Mouse (Mus musculus): ENCODE data around the gene Gng3. TPM values are rescaled to one million over a fixed set of nuclear protein-coding genes. Genes with fewer than 3 reads are reported as not detected.
"Not testable (repeated sequence)": the region's sequence is repeated elsewhere in the genome, so short reads cannot be mapped to it uniquely, and the experiment has no call there.

Gene Gng3
- polyA plus RNA-seq, 1 experiment: 0.83 TPM

- no peak for DNase-seq
- Histone ChIP-seq H3K36me3 (ENCODE audit: control insufficient read depth, insufficient read depth, low read length) (peaks cover 2% of the 10 kb centered on the region; the same call in 1 of the 2 replicates), H3K4me1 (ENCODE audit: control insufficient read depth, insufficient read depth, low read length) (peaks cover 4% of the 10 kb centered on the region), H3K27me3 (replicated peaks; ENCODE audit: control insufficient read depth, insufficient read depth, low read length) (no peaks in the 10 kb centered on the region), H3K4me3 (ENCODE audit: insufficient read depth, low read depth, low read length) (no peak overlapping the region), H3K27ac (ENCODE audit: insufficient read depth, low read depth, low read length) (no peak overlapping the region)
- WGBS: 92% methylated on average over 7 of the region's 7 CpGs
- no peak for TF ChIP-seq CTCF (conservative IDR thresholded peaks at IDR 0.05; ENCODE audit: insufficient read depth, insufficient read length, low read depth, low read length)
- TF ChIP-seq POLR2A (IDR thresholded peaks at IDR 0.05; ENCODE audit: low read depth, low read length): no peak
These were observed 36.0 kb upstream of the Gng3 start for GRCm38 (mm10) chr19:8875031-8875430.

DNA sequence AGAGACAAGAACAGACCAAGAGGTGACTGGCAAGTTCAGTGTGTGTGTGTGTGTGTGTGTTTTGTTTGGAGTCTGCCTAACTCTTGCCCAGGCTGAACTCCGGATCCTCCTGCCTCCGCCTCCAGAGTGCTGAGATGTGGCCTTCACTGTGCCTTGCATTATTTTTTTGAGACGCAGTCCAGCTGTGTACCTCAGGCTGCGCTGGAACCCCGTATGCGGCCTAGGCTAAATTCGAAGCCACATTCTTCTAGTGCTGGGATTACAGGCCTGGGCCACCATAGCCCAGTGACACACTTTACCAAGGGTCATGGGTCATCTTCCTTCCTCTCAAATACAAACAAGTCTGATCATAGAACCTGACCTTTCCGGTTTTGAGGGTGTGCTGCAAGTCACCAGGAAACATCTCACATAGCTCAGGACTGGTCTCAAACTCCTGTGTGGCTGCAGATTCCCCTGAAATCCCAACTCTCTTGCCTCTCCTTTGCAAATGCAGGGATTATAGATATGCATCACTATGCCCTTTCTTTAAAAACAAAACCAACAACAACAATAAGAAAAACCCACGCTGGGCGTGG, 33.4 kb upstream of the Gng3 start:
- Histone ChIP-seq H3K4me3 (ENCODE audit: insufficient read depth, low read depth, low read length) (peak overlapping the region; percentile 95), H3K4me1 (ENCODE audit: control insufficient read depth, insufficient read depth, low read length) (peaks cover 4% of the 10 kb centered on the region; the same call in 1 of the 2 replicates), H3K27me3 (replicated peaks; ENCODE audit: control insufficient read depth, insufficient read depth, low read length) (no peaks in the 10 kb centered on the region), H3K36me3 (ENCODE audit: control insufficient read depth, insufficient read depth, low read length) (peaks cover 2% of the 10 kb centered on the region; the same call in 1 of the 2 replicates), H3K27ac (ENCODE audit: insufficient read depth, low read depth, low read length) (peak overlapping the region; percentile 85; the same call in 1 of the 2 replicates)
- DNase-seq: peak; percentile 23
- WGBS: 46% methylated on average over 10 of the region's 10 CpGs
- no peak for TF ChIP-seq POLR2A (IDR thresholded peaks at IDR 0.05; ENCODE audit: low read depth, low read length)
- TF ChIP-seq CTCF (conservative IDR thresholded peaks at IDR 0.05; ENCODE audit: insufficient read depth, insufficient read length, low read depth, low read length): no peak

- TF ChIP-seq POLR2A (IDR thresholded peaks at IDR 0.05; ENCODE audit: low read depth, low read length): peak; percentile 11
- no peak for TF ChIP-seq CTCF (conservative IDR thresholded peaks at IDR 0.05; ENCODE audit: insufficient read depth, insufficient read length, low read depth, low read length)
- DNase-seq: peak; percentile 99
- H3K27me3 ChIP-seq (replicated peaks; ENCODE audit: control insufficient read depth, insufficient read depth, low read length): no peaks in the 10 kb centered on the region
These were observed 32.5 kb upstream of the Gng3 start, which contains the start of gene Ubxn1 for GRCm38 (mm10) chr19:8871267-8872186. TSS of gene Ubxn1 (plus strand) at chr19:8871496.

GRCm38 (mm10) chr19:8870838-8871237, 31.8 kb upstream of the Gng3 start:
- Histone ChIP-seq H3K27ac (ENCODE audit: insufficient read depth, low read depth, low read length) (peak overlapping the region; percentile 63), H3K4me3 (ENCODE audit: insufficient read depth, low read depth, low read length) (peak overlapping the region; percentile 59), H3K36me3 (ENCODE audit: control insufficient read depth, insufficient read depth, low read length) (peaks cover 2% of the 10 kb centered on the region; the same call in 1 of the 2 replicates), H3K27me3 (replicated peaks; ENCODE audit: control insufficient read depth, insufficient read depth, low read length) (no peaks in the 10 kb centered on the region), H3K4me1 (ENCODE audit: control insufficient read depth, insufficient read depth, low read length) (peaks cover 4% of the 10 kb centered on the region; the same call in 1 of the 2 replicates)
- WGBS: 34% methylated on average over 9 of the region's 9 CpGs
- DNase-seq: no peak
- TF ChIP-seq CTCF (conservative IDR thresholded peaks at IDR 0.05; ENCODE audit: insufficient read depth, insufficient read length, low read depth, low read length) (no peak), POLR2A (IDR thresholded peaks at IDR 0.05; ENCODE audit: low read depth, low read length) (no peak)

More at GRCm38 (mm10) chr19:8871267-8872186, 32.5 kb upstream of the Gng3 start, which contains the start of gene Ubxn1:
- peaks cover 4% of the 10 kb centered on the region; the same call in 1 of the 2 replicates for H3K4me1 ChIP-seq (ENCODE audit: control insufficient read depth, insufficient read depth, low read length)
- H3K4me3 ChIP-seq (ENCODE audit: insufficient read depth, low read depth, low read length): peak within 1 kb of the TSS; percentile 95
- WGBS: under 1% methylated on average over 59 of the region's 59 CpGs
- H3K27ac ChIP-seq (ENCODE audit: insufficient read depth, low read depth, low read length): peak within 1 kb of the TSS; percentile 85
- H3K36me3 ChIP-seq (ENCODE audit: control insufficient read depth, insufficient read depth, low read length): peaks cover 2% of the 10 kb centered on the region; the same call in 1 of the 2 replicates

DNA sequence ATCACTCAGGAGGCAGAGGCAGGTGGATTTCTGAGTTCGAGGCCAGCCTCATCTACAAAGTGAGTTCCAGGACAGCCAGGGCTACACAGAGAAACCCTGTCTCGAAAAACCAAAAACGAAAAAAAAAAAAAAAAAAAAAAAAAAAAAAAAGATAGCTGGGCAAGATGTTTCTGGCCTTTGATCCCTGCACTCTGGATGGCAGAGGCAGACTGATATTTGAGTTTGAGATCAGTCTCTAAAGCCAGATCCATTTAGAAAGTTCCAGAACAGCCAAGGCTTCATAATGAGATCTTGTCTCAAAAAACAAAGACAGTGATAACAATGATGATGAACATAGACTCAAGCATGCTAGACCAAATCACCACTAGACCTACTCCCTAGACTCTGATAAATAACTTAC, 31.4 kb upstream of the Gng3 start:
- WGBS: 67% methylated on average over 3 of the region's 3 CpGs
- H3K27ac ChIP-seq (ENCODE audit: insufficient read depth, low read depth, low read length); H3K4me3 ChIP-seq (ENCODE audit: insufficient read depth, low read depth, low read length); H3K4me1 ChIP-seq (ENCODE audit: control insufficient read depth, insufficient read depth, low read length); H3K27me3 ChIP-seq (replicated peaks; ENCODE audit: control insufficient read depth, insufficient read depth, low read length); DNase-seq; H3K36me3 ChIP-seq (ENCODE audit: control insufficient read depth, insufficient read depth, low read length): not testable (repeated sequence)

DNA sequence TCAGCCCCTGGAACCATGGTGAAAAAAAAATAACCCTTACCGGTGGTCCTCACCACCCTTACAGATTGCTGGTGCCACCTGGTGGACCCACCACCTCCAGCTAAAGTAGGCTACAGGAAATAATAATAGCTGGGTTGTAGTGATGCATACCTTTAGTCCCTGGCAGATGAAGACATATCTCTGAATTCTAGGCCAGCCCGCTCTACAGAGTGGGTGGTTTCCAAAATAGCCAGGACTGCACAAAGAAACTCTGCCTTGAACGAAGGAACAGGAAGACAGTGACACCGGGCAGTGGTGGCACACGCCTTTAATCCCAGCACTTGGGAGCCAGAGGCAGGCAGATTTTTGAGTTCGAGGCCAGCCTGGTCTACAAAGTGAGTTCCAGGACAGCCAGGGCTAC, 25.3 kb upstream of the Gng3 start:
- no peak for DNase-seq
- Histone ChIP-seq H3K27me3 (replicated peaks; ENCODE audit: control insufficient read depth, insufficient read depth, low read length) (no peaks in the 10 kb centered on the region), H3K27ac (ENCODE audit: insufficient read depth, low read depth, low read length) (no peak overlapping the region), H3K4me3 (ENCODE audit: insufficient read depth, low read depth, low read length) (no peak overlapping the region), H3K4me1 (ENCODE audit: control insufficient read depth, insufficient read depth, low read length) (no peaks in the 10 kb centered on the region), H3K36me3 (ENCODE audit: control insufficient read depth, insufficient read depth, low read length) (no peaks in the 10 kb centered on the region)
- 83% methylated on average over 6 of the region's 6 CpGs for WGBS
- TF ChIP-seq POLR2A (IDR thresholded peaks at IDR 0.05; ENCODE audit: low read depth, low read length) (no peak), CTCF (conservative IDR thresholded peaks at IDR 0.05; ENCODE audit: insufficient read depth, insufficient read length, low read depth, low read length) (no peak)

GRCm38 (mm10) chr19:8859018-8859417, 20.0 kb upstream of the Gng3 start:
- Histone ChIP-seq H3K4me1 (ENCODE audit: control insufficient read depth, insufficient read depth, low read length) (no peaks in the 10 kb centered on the region), H3K27ac (ENCODE audit: insufficient read depth, low read depth, low read length) (no peak overlapping the region), H3K27me3 (replicated peaks; ENCODE audit: control insufficient read depth, insufficient read depth, low read length) (no peaks in the 10 kb centered on the region), H3K36me3 (ENCODE audit: control insufficient read depth, insufficient read depth, low read length) (no peaks in the 10 kb centered on the region), H3K4me3 (ENCODE audit: insufficient read depth, low read depth, low read length) (no peak overlapping the region)
- peak; percentile 47 for DNase-seq
- TF ChIP-seq POLR2A (IDR thresholded peaks at IDR 0.05; ENCODE audit: low read depth, low read length) (no peak), CTCF (conservative IDR thresholded peaks at IDR 0.05; ENCODE audit: insufficient read depth, insufficient read length, low read depth, low read length) (peak; percentile 35; the same call in 1 of the 2 replicates)
- WGBS: 27% methylated on average over 1 of the region's 1 CpGs

Data from kidney, adult 2 months (tissue).